Mouse (Mus musculus) frontal cortex, adult 2 months (tissue): ENCODE results near the gene Zfp61. TPM values are rescaled to one million over a fixed set of nuclear protein-coding genes. Genes with fewer than 3 reads are reported as not detected.
"Not testable (repeated sequence)": the region's sequence is repeated elsewhere in the genome, so short reads cannot be mapped to it uniquely, and the experiment has no call there.

Experiments used
- DNase-seq, 2 experiments: peaks; one replicate each; pipeline ENCODE4 v3.0.0; 2022; ENCODE audit warnings: low spot score in 1 of 2; ENCODE audit errors: extremely low spot score in 1 of 2
- polyA plus RNA-seq: library from polyadenylated mRNA; depleted of rRNA; stranded (reverse); fragments of >200 nt; gene quantifications from 2 replicates; pipeline ENCODE4 v1.2.3, GENCODE M21; 2012

The Zfp61 gene
- polyA plus RNA-seq, 1 experiment: 28.7 TPM

DNA sequence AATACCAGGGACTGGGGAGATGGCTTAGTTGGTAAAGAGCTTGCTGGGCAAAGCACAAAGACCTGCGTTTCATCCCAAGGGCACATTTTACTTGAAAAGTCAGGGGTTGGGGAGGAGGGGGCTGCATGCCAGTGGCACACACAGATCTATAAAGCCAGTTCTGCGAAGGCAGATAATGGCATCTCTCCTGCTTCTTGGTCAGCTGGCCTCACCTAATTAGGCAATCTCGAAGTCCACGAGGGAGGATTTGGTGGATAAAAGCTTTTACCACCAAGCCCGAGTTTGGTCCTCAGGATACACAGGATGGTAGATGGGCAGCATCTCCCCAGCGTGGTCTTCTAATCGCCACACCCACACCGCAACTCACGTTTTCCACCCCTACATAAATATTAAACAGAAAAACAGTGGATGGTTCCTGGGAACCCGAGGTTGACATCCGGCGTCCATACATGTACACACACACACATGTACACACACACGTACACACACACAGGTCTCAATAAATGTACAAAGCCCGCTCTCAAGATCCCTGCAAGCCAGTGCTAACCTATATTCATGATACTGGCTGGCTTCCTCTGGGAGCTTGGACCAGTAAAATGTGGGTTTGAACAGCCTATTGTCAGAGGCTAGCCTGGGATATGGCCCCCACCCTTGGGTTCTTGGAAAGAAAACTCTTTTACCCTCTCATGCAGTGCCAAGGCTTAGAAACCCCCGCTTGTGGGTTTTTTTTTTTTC, 3.5 kb downstream of the Zfp61 start:
- no peak for DNase-seq

DNA sequence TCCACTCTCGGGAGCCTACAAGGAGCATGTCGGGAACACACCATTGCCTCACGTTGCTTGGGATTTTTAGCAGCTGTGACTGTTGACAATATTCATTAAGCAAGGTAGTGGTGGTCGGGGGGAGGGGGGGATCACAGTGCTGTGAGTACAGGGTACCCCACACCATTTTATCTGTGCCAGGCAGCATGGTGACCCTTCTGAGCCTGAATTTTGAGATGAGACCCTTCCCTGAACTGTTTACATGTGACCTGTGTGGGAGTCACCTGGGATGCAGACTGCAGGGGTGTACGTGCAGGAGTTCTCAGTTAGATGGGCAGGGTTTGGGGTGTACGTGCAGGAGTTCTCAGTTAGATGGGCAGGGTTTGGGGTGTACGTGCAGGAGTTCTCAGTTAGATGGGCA, 4.6 kb downstream of the Zfp61 start:
- DNase-seq: no peak

DNA sequence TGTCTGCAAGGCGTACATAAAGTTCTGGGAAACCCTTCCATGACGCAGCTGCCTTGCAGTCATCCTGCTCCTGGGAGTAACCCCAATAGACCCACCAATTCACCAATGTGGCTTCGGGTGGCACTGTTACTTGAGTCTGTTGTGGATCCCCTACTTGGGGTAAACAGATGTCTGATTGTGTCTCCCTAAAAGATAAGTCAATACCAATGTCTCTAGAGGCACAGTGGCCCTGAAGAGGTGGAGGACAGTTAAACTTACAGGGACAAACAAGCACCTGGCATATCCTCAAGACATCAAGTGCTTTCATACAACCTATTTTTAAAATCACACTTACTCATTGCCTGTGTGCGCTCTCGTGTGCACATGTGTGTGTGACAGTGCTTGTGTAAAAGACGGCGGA, 5.7 kb downstream of the Zfp61 start:
- no peak for DNase-seq

DNA sequence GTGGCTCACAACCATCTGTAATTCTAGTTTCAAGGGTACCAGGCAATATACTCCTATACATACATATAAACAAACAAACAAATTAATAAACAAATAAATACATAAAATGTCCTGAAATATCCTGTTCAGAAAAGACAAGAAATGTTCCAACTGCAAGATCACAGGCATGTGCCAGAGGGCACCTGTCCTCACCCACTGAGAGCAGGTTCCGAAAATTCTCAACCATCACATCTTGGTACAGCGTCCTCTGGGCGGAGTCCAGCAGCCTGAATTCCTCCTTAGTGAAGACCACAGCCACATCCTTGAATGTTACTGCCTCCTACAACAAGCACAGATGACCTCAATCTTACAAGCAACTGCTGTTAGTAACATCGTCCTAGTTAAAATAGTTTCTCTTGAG, 6.3 kb downstream of the Zfp61 start:
- DNase-seq: no peak

DNA sequence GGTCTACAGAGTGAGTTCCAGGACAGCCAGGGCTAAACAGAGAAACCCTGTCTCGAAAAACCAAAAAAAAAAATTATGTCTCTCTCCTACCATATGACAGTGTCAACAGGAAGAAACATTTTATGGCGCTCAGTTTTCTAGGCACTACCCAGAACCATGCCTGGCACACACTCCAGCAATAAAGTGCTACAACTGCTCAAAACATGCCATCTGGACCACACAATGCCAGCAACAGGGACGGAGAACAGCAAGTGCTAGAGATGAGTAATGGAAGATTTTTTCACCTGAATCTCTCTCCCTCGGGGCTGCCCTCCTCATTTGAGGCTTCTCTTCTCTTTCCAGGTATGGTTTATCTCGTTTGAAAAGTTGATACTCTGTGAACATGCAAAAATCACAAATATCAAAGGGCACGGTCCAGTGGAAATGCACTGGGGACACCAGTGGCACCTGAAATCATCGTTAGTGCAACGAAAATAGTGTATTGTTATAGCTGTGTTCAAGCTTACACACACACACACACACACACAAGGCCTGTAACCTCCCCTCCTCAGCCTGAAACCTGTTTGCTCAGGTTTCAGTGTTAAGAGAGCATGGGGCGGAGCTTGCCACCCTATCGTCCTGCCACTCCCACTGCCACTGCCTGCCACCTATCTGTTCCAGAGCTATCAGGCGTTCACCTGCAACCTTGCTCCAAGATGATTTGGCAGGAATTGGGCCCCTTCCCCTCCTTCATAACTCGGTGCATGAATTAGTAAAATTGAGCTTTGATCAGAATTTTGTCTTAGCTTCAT, 7.8 kb downstream of the Zfp61 start:
- DNase-seq: no peak

DNA sequence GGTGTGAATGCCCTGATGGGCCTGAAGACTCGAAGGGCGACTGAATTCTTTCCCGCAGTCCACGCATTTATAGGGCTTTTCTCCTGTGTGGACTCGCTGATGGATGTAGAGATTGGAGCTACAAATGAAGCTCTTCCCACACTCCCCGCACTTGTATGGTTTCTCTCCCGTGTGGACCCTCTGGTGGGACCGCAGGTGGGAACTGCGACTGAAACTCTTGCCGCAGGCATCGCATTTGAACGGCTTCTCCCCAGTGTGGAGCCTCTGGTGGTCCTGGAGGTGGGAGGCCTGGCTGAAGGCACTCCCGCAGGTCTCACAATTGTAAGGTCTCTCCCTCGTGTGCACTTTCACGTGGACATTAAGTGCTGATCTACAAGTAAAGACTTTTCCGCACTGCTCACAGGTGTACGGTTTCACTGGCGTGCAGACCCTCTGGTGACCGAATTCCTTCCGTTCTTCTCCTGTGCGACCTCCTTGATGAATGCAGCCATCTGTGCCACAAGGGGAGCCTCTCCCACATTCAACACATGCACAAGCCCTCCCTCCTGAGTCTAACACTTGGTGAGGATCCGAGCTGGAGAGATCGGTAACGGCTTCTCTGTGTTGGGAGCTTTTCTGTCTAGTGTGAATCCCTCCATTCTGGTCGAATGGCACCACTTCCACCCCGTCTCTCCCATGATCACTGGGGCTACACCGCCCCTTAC, 9.5 kb downstream of the Zfp61 start:
- DNase-seq: no peak

DNA sequence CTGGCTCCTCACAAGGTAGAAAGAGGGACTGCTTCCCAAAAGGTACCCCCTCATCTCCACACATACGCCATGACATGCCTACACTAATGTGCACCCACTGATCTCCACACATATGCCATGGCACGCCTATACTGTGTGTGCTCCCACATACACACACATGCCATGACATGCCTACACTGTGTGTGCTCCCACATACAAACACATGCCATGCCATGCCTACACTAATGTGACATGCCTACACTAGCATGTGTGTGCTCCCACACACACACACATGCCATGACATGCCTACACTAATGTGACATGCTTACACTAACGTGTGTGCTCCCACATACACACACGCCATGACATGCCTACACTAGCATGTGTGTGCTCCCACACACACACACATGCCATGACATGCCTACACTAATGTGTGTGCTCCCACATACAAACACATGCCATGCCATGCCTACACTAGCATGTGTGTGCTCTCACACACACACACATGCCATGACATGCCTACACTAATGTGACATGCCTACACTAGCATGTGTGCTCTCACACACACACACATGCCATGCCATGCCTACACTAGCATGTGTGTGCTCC, 10.8 kb downstream of the Zfp61 start:
- DNase-seq: no peak

DNA sequence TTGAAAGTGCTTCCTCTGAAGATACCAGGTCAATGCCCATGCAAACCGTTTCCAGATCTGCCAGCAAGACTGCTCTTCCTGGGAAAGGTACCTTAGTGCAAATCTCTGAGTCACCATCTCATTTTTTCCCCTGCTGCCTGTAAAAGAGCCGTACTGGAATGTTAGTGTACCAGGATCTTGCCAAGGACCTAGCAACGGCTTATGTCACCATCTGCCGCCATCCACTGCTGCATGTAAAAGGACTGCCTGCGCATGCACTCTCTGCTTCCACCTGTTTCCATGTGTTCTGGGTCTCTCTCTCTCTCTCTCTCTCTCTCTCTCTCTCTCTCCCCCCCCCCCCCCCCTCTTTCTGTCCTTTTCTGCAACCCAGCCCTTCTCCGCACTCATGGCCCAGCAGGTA, 12.5 kb downstream of the Zfp61 start:
- peak in 1 of 2 experiments; percentile 50 for DNase-seq

DNA sequence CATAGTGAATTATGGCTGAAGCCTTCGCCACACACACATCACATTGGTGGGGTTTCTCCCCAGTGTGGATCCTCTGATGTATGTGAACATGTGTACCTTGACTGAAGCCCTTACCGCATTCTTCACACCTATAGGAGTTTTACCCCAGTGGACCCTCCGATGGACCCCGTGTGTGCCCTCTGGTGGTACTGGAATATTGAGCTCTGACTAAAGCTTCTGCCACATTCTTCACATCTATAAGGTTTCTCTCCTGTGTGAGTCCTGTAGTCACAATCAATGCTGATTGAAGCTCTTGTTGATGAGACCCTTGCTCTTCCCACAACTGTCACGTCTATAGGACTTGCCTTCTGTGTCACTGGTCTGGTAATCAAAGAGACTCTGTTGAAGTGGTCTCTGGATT, 13.4 kb downstream of the Zfp61 start:
- DNase-seq: no peak

DNA sequence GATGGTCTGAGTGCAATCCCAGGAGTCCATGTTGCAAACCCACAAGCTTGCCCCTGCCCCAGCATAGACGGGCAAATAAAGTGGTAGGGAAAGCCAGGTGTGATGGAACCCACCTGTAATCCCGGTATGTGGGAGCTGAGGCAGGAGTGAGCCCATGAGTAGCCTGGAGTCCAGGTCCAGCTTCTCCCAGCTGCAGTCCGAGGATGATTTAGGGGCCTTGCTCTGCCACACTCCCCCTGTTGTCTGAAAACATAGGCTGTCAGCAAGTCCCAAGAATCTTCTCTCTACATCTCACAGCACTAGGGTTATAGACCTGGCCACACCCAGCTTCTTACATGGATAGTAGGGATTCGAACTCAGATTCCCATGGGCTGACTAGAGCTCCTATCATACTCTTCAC, 14.1 kb downstream of the Zfp61 start:
- no peak for DNase-seq

DNA sequence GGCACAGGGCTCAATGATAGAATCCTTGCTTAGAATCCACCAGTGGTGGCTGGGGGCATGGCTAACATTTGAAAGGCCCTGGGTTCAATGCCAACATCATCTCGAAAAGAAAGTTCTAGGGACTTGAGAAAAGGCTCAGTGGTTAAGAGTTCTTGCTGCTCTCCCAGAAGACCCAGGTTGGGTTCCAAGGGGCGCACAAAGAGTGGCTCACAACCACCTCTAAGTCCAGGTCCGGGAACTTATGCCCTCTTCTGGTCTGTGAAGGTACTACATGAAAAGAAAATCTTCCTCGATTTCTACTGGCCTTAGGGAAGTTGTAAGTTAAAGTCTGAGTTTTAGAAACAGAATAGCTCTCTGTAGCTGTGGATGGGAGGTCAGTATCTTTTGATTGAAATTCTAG, 14.9 kb downstream of the Zfp61 start:
- DNase-seq: no peak

DNA sequence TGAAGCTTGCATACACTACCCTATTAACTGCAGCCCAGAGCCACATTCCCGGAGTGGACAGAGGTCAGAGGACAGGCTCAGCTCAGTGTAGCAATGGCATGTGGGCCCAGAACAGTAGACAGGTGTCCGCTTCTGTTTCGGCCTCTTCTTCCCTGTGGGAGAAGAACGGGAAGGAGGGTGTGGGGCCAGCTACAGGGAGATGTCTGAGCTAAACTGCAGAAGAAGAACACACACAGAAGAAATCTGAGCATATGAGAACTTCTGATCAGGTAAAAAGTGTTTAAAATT, 20.2 kb downstream of the Zfp61 start:
- no peak for DNase-seq

DNA sequence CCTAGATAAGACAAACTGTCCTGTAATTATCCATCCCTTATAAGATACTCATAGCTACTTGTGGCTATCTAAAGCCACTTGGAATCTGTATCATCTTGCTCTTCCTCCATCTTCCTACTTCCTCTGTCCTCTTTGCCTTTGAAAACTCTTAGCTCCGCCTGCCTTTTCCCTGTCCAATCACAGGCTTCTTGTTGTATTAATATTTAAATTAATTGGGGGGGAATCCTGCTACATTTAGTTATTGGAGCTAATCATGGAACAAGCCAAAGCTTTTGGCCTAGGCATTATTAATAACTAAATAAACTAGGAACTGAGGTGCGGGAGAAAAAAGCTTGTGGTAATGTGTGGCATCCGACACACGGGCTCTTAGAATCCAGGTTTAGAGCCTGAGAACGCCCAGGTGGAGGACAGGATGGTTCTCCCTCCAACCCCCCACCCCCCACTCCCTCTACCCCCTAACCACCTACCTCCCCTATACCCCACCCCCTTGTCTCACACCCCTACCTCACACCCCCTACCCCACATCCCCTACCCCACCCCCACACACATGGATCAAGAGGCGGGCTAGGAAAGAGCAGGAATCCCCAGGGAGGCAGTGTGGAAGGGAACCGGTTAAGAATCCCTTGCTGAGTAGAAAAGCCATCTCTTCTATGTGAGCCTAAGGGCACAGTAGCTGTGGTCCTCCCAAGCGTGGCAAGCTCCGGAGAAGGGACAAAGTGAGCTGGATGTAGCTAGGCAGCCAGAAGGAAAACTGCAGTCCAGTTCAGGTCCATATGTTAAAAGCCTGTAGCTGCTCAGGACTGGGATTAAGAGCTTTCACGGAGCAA, 20.8 kb downstream of the Zfp61 start:
- DNase-seq: no peak

DNA sequence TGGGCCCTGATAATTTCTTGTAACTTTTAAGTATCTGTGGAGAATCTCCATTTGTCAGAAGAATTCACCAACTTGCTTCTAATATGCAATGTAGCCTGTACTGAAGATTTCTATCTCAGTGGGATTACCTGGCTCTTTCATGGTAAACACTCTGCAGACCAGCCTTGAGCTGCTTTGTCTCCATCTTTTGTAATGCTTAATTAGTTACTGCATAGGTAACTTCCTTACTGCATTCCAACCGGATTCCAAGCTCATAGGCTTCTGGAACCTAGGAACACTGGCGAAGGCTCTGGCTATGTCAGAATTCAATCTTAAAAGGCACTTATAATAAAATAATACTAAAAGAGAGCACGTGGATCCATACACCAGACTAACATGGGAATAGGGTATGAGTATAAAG, 22.3 kb downstream of the Zfp61 start:
- DNase-seq: not testable (repeated sequence)

DNA sequence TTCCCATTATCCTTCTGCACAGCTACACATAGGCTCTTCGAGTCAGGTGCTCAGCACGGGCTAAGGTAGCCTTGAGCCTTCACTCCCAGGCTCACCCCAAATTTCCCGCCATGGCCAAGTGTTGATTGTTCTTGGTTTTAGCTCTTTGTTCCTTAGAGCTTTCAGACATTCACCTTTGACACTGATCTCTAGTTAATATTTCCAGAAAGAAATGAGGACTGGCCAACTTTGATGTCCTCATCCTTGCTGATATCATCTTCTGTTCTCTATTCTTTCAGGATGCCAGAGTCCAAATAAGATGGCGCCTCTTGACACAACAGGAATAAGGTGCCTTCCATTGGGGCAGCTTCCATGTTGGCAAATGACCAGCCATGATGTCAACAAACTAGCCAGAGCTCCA, 26.6 kb downstream of the Zfp61 start:
- DNase-seq: no peak

DNA sequence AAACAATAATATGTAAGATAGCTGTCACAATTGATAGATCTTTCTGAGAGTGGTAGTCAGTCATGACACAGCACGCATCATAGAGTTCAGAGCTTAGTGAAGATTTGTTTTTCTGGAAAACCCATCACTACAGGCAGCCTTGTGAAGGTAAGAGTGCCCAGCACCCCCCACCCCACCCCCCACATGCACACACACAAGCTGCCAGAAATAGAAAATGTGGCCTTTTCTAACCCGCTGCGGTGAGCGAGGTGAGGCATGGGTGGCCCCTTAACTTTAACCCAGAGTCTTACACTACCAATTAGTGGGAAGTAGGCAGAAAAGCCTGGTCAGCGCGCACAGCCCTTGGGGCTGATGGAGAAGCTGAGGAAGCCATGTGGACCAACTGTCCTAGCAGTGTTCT, 29.8 kb downstream of the Zfp61 start:
- DNase-seq: no peak

DNA sequence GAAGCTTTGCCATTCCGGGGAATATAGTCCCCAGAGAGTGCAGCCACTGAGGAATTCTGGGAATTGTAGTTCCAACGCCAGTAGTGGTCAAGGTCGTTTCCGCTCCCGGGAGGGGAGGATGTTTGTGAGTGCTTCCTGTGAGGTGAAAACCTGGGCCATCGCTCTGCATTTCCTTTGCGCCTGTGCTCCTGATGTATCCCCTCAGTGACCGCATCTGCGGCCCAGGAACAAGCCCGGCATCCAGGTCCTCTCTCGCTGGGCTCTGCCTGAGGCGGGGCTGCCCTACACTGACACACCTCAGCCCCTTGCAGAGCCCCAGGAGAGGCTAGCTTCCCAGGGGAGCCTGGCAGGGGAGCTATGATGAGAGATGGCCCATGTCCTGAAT, 30.8 kb downstream of the Zfp61 start, which contains the start of gene Zfp93:
Zfp93 (plus strand) TSS at position 133 of the 385 bp plus-strand sequence.
- peak; percentile 75 to 92 for DNase-seq

DNA sequence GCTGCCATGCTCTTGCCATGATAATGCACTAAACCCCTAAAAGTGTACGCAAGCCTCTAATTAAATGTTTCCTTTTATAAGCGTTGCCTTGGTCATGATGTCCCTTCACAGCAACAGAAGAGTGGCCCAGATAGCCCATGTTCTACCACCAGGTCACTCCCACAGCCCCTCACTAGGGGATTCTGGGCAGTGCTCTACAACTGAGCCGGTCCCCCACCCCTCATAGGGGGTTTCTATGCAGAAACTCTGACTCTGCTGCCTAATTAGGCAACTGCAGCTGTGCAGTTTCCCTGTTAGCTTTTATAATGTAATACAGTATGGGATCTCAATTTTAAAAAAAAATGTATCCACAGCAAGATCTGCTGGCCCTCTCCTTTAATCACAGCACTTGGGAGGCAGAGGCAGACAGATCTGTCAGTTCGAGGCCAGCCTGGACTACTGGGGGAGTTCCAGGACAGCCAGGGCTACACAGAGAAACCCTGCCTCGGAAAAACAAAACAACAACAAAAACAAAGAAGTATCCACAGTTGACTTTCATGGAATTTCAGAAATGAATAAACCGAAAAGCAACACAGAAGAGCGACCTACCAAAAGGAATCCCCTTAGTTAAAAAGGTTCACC, 31.3 kb downstream of the Zfp61 start:
- no peak for DNase-seq

DNA sequence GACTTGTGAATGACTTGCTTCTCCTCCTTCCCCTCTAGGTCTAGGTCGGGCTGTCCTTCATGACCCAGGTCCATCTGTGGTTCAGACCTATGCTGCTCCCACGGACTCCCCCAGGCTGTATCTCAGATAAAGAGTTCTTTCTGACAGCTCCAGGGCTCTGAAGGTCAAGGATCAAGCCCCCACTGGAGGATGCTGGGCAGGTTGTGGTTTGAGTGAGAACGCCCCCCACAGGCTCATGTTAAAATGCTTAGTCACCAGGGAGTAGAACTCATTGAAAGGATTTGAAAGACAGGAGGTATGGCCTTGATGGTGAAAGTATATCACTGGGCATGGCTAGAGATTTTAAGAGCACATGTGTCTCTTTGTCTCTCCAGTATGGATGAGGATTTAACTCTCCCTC, 31.8 kb downstream of the Zfp61 start:
- no peak for DNase-seq
